Mouse (Mus musculus): ENCODE measurements at regions not wholly inside any gene's neighbourhood (a gene's known extent, or its start where the extent isn't known, plus 50 kb on each side); places are given as distances from the start of the nearest gene placed in this dataset.
A peak's percentile ranks its signal among the peaks of the same experiment; 100 is the strongest.

DNA sequence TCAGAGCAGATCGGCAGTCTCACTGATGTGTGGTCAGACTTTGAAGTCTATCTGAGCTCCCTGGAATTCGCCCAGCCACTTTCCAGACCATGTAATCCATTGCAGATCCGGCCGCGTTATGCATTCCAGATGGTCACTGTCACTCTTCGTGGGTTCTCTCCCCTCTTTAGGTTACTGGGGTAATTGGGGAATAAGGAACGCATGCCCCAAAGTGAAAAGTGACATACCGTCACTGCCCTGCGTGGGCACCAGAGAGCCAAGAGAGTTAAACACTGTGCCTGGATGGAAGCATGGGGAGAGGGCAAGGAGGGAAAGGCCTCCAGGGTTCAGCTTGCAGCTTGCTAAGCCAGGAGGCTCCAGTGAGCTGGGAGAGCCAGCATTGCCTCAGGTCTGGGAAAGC lies 108.0 kb downstream of the Gas1 start:
- WGBS: 63% methylated on average over 9 of the region's 9 CpGs
- DNase-seq (ENCODE audit: low read depth, low spot score): no peak

DNA sequence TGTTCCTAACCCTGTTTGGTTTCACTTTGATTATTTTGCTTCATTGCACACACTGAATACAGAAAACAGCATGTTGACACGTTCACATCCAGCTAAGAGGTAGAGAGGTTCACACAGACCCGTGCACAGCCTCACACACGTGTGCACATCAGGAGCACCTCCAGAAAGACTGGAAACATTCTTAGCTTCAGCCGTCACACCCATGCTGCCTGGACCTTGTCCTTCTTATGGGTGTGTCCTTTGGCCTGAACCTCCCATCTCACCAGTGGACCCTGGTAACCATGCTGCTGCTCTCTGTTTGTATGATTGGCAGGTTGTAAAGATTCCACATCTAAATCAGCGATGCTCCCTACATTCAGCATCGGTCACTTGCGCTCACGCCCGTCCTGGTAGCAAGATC lies 109.8 kb downstream of the Gas1 start:
- DNase-seq (ENCODE audit: low read depth, low spot score): peak; percentile 10
- 47% methylated on average over 9 of the region's 9 CpGs for WGBS

DNA sequence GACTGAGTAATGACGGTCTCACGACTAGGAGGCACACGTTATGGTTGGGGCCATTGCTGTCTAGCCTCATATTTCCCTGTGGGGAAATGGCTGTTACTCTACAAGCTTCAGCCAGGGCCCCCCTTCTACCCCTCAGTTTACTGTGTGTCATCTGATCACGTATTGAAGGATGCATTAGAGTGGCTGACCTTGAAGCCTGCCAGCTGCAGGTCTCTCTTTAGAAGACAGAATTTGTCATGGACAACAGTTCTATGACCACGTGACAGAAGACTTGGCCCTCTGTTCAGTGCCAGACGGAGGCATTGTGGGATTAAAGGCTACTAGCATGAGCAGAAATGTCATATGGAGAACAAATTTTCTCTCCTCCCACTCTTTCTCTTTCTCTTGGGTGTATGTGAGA lies 115.6 kb downstream of the Gas1 start:
- 73% methylated on average over 6 of the region's 6 CpGs for WGBS
- DNase-seq (ENCODE audit: low read depth, low spot score): no peak

DNA sequence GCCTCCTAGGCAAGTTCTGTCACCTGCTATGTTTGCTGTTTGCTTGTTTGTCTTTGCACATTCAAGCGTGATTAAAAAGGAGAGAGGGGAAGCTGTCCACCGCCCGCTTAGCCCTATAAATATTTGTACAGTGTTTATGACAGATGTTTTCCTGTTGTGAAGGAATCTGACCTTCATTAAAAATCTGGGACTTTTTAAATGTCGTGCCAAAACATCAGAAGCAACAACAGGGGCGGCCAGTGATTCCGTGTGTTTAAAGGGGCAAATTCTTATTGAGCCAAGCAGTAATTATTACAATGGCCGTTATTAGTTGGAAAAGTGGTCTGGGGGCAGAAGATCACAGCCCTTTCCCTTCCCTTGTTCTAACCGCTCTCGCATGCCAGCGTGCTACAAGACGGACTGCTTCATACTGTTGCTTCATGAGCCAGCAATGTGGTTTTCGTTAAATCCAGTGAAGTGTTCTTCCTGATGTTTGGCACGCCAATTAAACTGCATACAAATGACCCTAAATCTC lies 119.3 kb downstream of the Gas1 start:
- 32% methylated on average over 13 of the region's 13 CpGs for WGBS
- DNase-seq (ENCODE audit: low read depth, low spot score): no peak

DNA sequence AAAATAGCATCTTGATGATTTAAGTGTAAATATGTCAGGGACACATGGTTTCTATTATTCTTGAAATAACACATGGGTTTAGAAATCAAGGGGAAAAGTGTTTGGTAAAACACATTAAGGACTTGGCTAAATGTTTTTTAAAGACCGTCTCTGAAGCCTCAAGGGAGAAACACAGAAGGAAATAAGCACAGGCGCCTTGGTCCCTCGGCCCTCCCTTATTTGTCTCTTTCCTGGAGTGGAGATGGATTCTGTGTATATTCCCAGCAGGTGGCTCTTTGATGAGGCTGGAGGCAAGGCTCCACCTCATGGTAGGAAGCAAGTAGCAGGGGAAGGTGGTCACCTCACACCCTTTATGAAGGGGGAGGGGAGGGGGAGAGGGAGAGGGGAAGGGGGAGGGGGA lies 122.6 kb downstream of the Gas1 start:
- 36% methylated on average over 3 of the region's 3 CpGs for WGBS
- no peak for DNase-seq (ENCODE audit: low read depth, low spot score)

DNA sequence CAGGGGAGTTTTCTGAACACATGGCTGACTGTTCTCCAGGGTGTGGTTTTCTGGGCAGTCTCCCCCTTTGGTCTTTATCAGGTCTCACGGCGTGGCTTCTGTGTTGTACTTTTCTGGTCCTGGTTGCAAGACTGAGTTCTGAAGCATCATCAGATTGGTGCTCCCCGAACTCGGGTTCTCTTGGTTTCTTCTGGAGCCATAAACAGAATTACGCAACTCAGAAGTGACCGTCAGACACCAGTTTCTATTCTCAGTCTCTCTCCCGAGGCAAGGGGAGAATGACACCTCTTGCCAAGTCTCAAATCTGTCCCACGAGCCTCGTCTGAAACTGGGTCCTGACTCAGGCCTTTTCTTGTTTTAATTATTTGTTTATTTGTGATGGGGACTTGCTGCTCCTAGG lies 123.1 kb downstream of the Gas1 start:
- 44% methylated on average over 9 of the region's 9 CpGs for WGBS
- no peak for DNase-seq (ENCODE audit: low read depth, low spot score)

DNA sequence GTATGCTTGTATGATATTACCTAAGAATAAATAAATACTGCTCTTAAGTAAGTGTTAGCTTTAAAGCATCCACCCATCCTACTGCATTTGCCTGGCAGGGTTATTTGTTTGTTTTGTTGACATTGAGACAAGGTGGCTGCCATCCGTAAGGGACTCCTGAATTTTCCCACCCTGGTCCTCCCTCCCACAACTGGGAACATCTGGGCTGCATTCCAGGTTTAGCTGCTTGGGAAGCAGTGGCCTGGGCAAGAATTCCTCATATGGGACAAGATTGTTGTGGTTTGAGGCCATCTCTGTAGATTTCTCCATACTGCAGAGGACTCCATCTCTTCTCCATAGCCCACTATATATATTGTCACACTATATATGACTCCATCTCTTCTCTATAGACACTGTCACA lies 125.3 kb downstream of the Gas1 start:
- WGBS: 43% methylated on average over 1 of the region's 1 CpGs
- DNase-seq (ENCODE audit: low read depth, low spot score): no peak

DNA sequence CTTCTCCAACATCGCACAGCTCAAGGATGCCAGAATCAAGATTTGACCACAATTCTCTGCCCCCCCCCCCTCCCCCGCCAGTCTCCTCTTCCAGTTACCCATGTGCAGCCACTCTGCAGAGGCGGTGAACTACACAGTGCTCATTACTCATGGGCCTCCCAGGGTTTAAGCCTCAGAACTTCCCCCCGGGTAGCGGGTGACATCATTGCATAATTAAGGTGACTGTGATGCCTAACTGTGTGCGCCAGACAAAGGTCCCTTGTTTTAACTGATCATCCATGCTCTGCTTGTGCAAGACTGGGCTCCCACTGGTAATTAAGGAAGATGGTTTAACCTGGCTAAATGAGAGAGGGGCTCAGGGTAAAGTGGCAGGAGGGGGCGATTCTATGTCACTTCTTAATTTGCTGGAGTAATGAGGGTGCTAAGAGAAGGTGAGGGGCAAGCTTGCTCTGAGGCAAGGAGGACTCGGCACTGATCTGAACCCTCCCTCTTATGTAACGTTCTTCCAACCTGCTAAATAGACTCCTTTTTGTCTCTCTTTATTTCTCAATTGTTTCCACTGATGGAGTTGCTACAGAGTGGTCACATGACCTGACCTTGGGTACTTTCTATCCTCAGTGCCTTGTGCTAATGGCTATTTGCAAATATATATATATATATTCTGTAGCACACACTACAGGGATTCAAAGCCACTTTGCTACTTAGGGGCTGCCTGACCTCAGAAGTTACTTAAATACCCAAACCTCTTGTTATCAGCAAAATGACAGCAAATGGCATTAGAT lies 126.2 kb downstream of the Gas1 start:
- 63% methylated on average over 9 of the region's 9 CpGs for WGBS
- DNase-seq (ENCODE audit: low read depth, low spot score): no peak

DNA sequence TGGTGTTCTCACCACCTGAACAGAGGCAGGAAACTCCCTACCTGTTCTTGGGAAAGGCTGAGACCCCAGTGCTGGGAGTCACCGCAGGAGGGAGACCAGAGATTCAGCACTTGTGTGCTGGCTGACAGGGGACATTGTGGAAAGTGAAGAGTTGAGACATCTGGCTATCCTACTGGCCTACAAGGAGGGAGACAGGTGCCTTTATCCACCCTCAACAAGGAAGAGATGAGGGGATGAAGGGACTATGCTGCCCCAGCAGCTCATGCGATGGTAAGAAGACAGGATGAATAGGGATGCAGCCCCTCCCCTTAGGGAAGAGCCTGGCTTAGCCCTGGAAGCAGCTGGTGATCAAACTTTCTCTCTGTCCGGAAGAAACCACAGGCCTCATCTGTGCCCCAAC lies 127.5 kb downstream of the Gas1 start:
- 84% methylated on average over 3 of the region's 3 CpGs for WGBS
- DNase-seq (ENCODE audit: low read depth, low spot score): no peak

DNA sequence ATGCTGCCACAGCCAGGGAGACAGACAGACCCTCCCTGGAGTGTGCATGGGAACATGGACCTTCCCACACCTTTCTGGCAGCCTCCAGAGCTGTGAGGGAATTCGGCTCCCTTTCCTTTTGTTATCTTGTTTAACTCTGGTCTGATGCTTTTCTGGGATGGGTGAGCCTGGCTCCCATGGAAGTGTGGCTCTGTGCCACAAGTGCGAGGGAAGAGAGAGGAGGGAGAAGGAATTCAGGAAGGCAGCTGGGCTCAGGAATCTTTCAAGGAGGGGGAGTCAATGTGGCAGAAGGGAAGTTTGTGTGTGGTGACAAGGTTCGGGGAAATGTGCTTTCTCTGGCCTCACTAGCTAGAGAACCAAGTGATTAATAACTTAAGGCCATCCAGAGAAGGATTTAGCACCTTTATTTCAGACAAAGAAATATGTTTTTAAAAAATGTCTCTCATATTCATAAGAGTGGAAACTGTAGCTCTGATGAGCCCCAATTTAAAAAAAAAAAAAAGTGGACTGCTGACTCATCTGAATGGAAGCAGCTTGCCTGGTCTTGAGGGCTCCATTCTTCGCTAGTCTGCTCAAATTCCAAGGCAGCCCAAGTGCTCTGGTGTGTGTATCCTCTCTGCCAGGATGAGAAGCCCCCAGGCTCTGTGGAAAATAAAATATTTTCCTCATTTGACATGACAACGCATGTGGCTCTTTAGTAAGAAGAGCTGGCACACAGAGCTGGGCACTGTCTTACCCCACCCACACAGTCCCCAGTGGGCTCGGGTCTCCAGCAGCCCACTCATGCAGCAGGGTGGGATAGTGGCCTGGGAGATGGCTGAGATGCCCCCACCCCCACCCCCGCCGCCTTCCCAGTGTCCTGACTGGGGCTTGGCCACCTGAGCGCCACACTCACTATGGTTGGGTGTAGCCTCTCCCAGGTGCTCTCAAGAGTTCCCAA lies 129.1 kb downstream of the Gas1 start:
- 60% methylated on average over 9 of the region's 9 CpGs for WGBS

DNA sequence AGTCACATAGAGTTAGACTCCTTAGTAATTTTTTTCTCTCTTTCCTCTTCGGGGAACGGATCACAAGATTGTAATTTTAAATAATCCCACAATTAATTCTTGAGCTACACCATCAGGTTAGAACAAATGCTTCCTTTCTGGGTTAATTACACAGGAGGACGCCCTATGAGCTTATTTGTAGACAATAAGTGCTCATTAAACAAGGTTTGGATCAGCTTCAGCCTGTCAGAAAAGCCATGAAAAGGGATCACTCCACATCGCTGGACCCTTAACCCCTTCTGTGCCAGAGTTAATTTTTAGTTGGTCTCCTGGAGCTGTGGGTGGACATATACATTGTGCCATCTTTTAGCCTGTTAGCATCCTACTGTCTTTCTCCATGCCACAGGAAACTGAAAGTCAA lies 131.4 kb downstream of the Gas1 start:
- WGBS: 52% methylated on average over 4 of the region's 4 CpGs

More for the DNA sequence above, 129.1 kb downstream of the Gas1 start:
- no peak for DNase-seq (ENCODE audit: low read depth, low spot score)

DNA sequence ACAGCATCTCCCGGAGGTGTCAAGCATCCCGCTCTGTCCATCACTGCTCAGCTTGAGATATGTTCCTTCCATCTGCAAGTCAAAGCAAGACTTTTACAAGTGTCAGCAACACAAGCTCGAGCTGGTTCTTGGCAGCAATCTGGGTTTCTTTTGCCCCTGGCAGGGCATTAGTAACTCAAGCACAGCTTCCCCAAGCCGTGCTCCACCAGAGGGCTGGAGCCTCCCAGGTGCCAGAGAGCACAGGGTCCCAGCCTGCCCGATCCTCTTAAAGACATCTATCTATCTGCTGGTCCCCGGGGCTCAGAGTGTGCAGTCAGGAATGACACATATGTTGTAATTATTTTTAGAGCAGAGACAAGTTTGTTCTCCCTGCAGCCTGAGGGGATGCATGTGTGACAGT lies 132.3 kb downstream of the Gas1 start:
- DNase-seq (ENCODE audit: low read depth, low spot score): no peak
- 64% methylated on average over 6 of the region's 6 CpGs for WGBS

More for the DNA sequence above, 131.4 kb downstream of the Gas1 start:
- no peak for DNase-seq (ENCODE audit: low read depth, low spot score)

DNA sequence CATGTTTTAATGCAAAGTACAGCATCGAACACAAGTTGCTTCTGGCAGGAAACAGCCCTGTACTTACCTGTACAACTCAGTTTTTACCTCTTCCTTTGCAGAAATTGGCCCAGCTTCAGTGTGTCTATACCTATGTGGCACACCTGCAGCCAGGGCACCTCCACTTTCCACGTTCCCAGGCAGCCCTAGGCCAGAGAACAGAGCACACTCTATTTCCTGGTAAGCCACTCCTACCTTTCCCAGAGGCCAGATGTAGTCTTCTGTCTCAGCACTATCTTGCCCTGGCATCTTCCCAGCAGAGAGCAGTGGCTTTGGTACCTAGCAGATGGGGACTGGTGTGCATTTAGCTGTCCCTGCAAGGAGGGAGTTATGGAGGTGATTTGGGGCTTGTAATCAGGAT lies 134.7 kb downstream of the Gas1 start:
- DNase-seq (ENCODE audit: low read depth, low spot score): no peak
- WGBS: 46% methylated on average over 2 of the region's 2 CpGs

DNA sequence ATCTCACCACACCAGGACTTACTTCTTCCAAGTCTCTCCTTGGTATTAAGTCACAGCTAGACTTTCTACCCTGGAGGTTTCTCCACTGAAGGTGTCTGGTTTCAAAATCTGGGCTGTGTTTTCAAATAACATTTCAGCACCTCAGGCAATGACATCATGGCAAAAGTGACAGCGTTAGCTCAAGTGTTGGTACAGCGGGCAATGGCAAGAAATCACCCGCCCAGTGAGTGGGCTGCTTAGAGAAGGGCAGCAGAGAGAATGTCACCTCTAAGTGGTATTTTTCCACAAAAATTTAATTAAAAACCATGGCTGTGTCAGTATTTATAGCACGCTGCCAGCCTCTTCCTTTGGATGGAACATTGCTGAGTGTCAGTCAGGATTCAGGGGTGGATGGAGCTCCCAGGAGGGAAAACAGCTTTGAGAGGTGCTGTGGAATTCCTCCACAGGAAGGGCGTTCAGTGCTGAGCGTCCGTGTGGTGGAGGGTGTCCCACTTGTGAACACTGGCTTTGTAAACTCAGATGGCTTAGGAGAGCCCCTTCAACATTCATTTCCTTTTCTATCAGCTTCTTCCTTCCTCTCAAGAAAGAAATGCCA lies 141.5 kb downstream of the Gas1 start:
- 88% methylated on average over 7 of the region's 7 CpGs for WGBS
- no peak for DNase-seq (ENCODE audit: low read depth, low spot score)

DNA sequence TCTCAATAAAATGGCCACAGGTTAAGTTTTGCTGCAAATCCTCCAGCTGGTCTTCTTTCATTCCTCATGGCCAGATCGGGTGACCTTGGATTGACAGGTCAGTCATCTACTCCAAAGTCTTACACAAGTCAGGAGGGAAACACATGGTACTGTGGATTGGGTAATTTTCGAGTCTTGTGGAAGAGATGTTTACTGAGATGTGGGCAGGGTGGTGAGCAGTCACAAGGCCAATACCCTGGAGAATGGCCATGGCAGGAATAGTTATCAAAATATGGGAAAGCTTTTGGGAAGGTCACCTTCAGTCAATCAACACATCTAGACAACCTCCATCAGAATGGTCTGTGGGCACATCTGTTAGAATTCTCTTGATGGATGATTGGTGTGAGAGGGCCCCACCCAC lies 144.0 kb downstream of the Gas1 start:
- WGBS: 84% methylated on average over 2 of the region's 2 CpGs
- no peak for DNase-seq (ENCODE audit: low read depth, low spot score)

DNA sequence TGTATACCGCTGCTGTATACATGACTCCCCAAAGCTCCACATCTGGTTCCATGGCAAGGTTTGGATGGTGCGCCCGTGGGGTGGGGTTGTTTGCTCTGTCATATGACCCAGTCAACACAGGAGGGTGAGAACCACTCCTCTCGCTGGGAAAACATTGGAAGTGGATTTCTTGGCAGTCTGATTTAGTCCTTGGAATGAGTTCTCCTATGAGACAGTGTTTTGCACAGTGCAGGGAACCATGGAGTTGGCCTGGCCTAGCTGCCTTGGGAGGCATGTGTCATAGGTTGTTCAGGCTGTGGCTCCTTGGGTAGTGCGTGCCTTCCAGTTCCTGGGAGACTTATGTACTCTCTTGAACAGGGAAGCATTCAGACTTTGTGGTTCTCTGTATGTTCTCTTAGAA lies 144.6 kb downstream of the Gas1 start:
- no peak for DNase-seq (ENCODE audit: low read depth, low spot score)
- WGBS: 71% methylated on average over 5 of the region's 5 CpGs

DNA sequence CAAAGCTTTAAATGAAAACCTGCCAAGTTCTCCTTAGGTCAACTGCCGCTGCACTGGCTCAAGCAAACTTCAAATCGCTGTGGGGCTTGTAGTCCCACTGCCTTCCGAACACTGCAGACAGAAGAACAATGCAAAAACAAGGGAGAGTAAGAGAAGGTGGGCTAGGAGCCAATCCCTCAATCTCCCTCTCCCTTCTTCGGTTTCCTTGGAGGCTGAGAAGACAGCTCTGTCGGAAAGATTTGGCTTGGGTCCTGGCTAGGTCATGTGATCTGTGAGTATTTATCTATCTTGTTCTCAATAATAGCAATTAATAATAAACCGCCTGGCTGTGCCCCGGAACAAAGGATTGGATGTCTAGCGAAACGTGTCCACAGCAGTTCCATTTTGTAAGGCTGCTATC lies 147.6 kb downstream of the Gas1 start:
- no peak for DNase-seq (ENCODE audit: low read depth, low spot score)
- 80% methylated on average over 9 of the region's 9 CpGs for WGBS

DNA sequence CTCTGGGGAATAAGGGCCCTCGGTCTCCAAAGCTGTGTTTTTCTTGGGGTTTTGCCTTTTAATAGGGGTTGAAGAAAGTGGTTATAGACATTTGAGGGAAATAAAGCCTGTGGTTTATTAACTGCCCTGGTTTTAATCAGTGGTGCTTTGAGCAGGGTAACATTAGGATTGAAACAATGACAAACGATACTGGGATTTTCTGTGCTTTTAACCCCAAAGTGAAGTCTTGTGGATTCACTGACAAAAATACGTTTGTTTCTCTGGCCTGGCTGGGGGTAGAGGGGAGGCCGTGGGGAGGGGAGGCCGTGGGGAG lies 157.0 kb downstream of the Gas1 start:
- no peak for DNase-seq (ENCODE audit: low read depth, low spot score)
- WGBS: 35% methylated on average over 5 of the region's 5 CpGs

DNA sequence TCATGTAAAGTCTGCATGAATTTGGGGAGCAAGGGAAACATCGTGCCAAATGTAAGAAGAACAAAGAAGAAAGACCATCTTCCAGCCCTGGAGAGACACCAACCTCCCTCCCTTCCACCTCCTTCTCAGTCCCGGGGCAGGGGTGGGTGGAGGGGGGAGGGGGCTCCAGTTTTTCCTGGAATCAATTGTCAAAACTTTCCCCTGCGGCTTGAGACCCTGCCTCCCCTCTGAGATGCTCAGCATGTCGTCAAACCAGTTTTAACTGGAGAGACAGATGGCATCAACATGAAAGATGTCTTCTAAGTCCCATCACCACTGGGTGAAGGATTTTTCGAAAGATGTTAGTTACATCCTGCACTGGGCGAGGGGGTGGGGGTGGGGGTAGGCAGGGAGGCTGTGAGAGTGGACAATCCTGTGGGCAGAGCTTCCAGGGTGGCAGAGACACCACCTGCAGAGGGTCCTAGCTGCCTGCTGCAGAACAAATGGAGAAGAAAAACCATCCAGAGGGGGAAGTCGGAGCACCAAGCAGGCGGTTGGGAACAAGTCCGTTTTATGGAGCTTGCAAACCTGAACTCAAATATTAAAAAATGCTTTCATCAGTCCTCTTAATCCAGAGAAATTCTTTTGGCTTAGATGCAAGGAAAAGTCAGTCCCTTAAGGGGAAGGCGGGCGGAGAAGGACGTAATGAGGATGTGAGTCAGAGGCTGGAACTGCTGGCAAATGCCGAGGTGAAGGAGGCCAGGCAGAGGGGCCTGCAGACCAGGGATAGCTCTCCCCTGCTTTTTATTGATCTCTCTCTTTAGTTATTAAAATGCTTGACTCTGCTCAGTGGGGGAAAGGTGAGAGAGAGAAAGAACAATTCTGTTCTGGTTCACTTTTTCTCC lies 157.6 kb downstream of the Gas1 start:
- DNase-seq (ENCODE audit: low read depth, low spot score): no peak
- WGBS: 26% methylated on average over 13 of the region's 13 CpGs
